Mouse (Mus musculus) cerebellum, adult (tissue): ENCODE results near the gene Trdmt1.
"Not testable (repeated sequence)": the region's sequence is repeated elsewhere in the genome, so short reads cannot be mapped to it uniquely, and the experiment has no call there.

Source experiments
- ATAC-seq: cut with Nextera tagmentation; 2 replicates; pipeline ENCODE4 v1.9.2; 2017; ENCODE audit warnings: mild to moderate bottlenecking, moderate library complexity, mixed read lengths; ENCODE audit not compliant: insufficient number of reproducible peaks, low FRiP score, low TSS enrichment

Trdmt1 gene

DNA sequence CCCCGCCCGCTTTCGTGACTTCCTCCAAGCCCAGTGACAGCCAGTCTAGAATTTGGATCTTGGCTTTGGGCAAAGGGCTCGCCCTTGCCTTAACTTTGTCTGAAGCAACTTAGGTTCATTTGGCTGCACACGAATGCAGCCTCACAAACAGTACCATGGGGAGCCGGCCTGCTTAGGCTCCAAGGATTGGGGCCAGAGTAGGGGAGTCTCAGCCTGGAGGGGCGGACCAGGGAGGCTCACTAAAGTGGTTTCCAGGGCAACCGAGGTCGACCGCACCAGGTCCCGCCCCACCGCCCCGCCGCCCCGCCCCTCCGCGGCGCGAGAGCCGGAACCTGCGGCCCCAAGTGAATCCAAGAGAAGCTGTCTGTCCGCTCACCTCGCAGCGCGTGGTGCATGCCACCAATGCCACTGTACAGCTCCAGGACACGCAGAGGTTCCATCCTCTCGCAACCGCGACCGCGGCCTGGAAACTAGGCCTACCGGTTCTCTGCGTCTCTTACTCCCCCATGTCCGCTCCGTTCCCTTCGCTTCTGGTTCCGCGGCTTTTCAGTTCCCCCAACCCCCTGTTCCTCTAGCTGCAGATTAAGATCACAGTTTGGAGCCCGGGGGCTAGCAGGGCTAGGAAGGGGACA lies at the start of gene Trdmt1:
TSS of gene Trdmt1 (minus strand) at position 476 of the 632 bp plus-strand sequence.
- peak; percentile 94 for ATAC-seq

DNA sequence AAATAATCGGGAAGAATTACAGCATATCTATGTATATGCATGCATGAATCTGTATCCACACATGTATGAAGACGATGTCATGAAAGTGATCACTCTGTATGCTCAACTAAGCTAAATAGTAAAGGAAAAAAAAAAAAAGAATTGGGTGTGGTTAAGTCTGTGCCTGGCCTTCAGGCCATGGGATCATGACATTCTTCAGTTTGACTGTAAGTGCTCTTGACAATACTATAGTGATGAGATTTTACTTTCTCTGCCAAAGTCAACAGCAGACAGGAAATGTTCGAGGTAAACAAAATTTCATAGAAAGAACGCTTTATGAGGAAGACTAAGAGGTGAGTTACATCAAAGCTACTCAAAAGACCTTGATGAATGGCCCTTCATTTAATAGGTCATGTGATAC lies 48.9 kb upstream of the Trdmt1 start:
- ATAC-seq = no peak

DNA sequence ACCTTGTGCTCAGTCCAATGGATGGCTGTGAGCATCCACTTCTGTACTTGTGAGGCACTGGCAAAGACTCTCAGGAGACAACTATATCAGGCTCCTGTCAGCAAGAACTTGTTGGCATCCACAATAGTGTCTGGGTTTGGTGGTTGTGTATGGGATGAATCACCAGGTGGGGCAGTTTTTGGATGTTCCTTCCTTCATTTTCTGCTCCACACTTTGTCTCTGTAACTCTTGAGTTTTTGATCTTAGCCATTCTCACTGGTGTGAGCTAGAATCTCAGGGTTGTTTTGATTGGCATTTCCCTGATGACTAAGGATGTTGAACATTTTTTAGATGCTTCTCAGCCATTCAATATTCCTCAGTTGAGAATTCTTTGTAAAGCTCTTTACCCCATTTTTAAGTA lies 39.3 kb upstream of the Trdmt1 start:
- ATAC-seq = not testable (repeated sequence)

GRCm38 (mm10) chr2:13582184-13582583 lies 37.7 kb upstream of the Trdmt1 start:
- ATAC-seq = no peak

DNA sequence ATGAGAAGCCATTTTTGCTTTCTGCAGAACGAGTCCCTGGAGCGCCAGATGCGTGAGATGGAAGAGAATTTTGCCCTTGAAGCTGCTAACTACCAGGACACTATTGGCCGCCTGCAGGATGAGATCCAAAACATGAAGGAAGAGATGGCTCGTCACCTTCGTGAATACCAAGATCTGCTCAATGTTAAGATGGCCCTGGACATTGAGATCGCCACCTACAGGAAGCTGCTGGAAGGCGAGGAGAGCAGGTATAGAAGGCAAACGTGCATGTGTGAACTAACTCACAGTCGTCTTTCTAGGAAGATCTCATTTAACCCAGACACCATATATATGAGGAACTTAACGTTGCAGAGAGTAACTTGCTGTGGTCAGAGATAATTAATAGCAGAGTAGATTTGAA lies 35.5 kb upstream of the Trdmt1 start:
- ATAC-seq = 0 out of 2 replicates have a peak, but pooled peaks have one; percentile 27

- no peak for ATAC-seq
Observed at GRCm38 (mm10) chr2:13579315-13579714, 34.8 kb upstream of the Trdmt1 start.

- ATAC-seq = 0 out of 2 replicates have a peak, but pooled peaks have one; percentile 16
Observed at GRCm38 (mm10) chr2:13578473-13579152, 34.1 kb upstream of the Trdmt1 start.

DNA sequence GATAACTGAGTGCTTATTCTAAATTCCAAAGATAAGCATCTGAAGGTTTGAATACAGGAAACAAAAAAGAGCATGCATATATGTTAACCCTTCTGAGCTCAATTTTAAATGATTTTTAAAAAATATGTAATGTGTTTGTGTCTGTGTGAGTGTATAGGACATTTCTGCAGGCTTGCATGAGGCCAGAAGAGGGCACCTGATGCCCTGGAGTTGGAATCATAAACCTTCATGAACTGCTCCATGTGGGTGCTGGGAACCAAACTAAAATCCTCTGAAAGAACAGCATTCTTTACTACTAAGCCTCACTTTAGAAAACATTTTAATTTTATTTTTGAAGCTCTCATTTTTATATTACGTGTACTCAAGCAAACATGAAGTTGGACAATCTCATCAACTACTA lies 32.9 kb upstream of the Trdmt1 start:
- ATAC-seq = no peak

DNA sequence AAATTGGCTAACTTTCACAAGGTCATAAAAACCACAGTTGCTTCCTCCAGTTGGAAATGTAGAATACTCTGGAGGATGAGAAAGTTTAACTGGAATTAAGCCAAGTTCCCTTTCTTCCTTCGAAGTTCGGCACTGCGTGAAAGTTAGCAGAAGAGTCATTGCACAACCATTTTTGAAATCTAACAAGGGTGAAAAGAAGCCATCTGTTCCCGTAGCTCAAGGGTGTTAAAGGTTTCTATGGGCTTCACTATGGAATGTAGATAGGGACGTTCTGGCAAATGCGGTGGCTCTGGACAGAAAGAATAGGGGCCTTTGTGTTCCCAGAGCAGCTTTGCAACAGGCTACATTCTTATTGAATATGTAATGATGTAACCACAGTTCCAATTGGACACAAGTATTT lies 31.5 kb upstream of the Trdmt1 start:
- no peak for ATAC-seq

- no peak for ATAC-seq
Observed at GRCm38 (mm10) chr2:13575287-13575801, 30.9 kb upstream of the Trdmt1 start.

DNA sequence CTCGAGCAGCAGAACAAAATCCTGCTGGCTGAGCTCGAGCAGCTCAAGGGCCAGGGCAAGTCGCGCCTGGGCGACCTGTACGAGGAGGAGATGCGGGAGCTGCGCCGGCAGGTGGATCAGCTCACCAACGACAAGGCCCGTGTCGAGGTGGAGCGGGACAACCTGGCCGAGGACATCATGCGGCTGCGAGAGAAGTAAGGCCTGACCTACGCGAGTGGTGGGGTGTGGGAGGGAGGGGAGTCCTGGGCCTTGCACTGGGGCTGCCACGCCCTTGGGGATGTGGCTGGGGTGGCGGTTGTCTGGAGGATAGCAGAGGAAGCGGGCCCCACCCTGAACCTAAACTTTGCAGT lies 30.3 kb upstream of the Trdmt1 start:
- ATAC-seq = peak; percentile 21; the same call in 1 of the 2 replicates

DNA sequence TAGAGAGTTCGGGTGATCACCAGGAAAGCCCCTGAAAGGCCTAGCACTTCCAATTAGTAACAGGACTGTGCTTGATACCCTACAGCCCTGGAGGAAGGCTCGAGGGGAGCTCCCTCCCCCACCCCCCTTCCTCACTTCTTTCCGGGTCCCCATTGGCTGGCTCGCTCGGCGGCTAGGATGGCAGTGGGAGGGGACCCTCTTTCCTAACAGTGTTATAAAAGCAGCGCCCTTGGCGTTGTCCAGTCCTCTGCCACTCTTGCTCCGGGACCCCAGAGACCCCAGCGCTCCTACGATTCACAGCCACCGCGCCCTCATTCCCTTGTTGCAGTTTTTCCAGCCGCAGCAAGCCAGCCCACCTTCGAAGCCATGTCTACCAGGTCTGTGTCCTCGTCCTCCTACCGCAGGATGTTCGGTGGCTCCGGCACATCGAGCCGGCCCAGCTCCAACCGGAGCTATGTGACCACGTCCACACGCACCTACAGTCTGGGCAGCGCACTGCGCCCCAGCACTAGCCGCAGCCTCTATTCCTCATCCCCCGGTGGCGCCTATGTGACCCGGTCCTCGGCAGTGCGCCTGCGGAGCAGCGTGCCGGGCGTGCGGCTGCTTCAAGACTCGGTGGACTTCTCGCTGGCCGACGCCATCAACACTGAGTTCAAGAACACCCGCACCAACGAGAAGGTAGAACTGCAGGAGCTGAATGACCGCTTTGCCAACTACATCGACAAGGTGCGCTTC lies 29.8 kb upstream of the Trdmt1 start:
- ATAC-seq = peak; percentile 73

- ATAC-seq = peak; percentile 43
Observed at GRCm38 (mm10) chr2:13573408-13574065, 29.1 kb upstream of the Trdmt1 start, which contains the start of gene Vim. TSS of gene Vim (plus strand) at chr2:13573927.

DNA sequence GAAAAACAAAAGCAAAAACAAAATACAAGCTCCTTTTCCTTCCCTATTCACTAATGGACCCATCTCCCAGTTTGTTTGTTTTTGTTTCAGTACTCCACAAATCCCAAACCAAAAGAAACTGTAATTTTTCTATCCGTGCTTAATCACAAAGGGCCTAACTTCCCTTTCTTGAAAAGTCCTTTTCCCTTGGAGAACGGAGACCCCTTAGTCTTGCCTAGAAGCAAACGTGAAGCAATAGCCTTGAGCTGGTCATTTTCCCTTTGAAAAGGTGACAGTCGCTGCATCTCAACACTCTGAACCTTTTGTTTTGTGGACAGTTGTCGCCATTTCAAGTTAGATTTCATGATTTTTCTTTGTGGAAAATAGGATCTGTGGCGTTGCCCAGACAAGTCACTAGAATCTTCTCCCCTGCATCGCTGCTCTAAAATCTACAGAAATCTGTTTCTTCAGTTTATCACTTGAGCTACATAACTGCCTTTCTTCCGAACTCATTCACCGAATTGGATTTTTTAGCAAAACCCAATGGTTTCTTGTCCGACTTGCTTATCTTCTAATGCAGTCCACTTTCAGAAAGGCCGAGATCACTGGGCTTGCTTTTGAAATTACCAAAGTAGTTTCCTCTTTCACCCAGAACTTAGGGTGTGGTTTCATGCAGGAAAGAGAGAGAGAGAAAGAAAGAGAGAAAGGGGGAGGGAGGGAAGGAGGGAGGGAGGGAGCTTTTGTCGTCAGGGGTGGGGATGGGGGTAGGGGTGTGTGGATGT lies 28.4 kb upstream of the Trdmt1 start:
- ATAC-seq = no peak

- no peak for ATAC-seq
Observed at GRCm38 (mm10) chr2:13572101-13572553, 27.7 kb upstream of the Trdmt1 start.

DNA sequence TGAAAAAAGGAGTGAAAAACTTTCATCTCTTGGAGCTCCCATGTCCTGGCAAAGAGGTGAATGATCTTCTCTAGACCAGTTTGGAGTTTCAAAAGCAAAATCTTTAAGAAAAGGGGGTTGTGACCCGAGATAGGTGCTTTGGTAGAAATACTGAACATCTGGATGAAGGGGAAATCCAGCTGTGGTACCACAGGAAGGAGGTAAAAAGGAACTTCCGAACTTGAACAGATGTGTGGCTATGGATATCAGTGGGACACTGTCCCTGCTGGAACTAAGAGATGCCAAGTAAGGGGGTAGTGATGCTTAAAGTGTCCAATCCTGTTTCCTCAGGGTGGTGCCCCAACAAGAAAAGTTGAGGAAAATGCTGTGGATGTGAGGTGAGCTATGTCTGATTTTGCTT lies 25.7 kb upstream of the Trdmt1 start:
- no peak for ATAC-seq

DNA sequence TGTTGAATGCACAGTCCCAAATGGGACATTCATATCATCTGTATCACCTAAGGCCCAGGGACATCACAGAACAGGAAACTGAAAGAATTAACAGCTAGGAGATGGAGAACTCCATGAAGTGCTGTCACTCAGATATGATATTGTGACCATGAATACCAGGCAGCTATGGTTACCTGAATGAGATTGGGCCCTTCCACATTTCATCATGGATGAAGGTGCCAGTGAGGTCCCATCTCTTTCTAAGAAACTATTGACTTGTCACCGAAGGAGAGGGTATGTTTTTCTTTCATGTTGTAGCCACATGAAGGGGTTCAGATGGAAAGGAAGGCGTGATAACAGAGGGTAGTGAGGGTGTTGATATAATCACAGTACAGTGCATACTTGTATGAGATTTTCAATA lies 15.9 kb upstream of the Trdmt1 start:
- ATAC-seq = no peak

GRCm38 (mm10) chr2:13559729-13560128 lies 15.3 kb upstream of the Trdmt1 start:
- no peak for ATAC-seq

GRCm38 (mm10) chr2:13559303-13559702 lies 14.8 kb upstream of the Trdmt1 start:
- no peak for ATAC-seq
